Mouse (Mus musculus) bone marrow, adult 2 months (tissue): ENCODE results near the gene Nnmt. TPM values are rescaled to one million over a fixed set of nuclear protein-coding genes. Genes with fewer than 3 reads are reported as not detected.

Source experiments
- H3K27ac ChIP-seq: fragments of 200-500 bp; 2 replicates; pipeline ENCODE4 v1.5.1; 2012; ENCODE audit warnings: low read depth, mild to moderate bottlenecking, control low read depth, inconsistent platforms, low read length; ENCODE audit not compliant: control insufficient read depth, poor library complexity, insufficient read depth
- H3K4me1 ChIP-seq: fragments of 200-500 bp; 2 replicates; pipeline ENCODE4 v1.6.1; 2011; ENCODE audit warnings: low read length; ENCODE audit not compliant: control insufficient read depth, insufficient read depth
- H3K4me3 ChIP-seq: fragments of 200-500 bp; replicated peaks from 2 replicates; pipeline ENCODE3; 2011; ENCODE audit warnings: mild to moderate bottlenecking, low read depth, low read length, control low read depth; ENCODE audit not compliant: control insufficient read depth
- CTCF ChIP-seq: fragments of 200-500 bp; IDR thresholded peaks from 2 replicates; pipeline ENCODE4 v1.5.1; 2011; ENCODE audit warnings: low read length, control low read depth; ENCODE audit not compliant: control insufficient read depth, insufficient read depth
- POLR2A ChIP-seq: fragments of 200-500 bp; IDR thresholded peaks from 2 replicates; pipeline ENCODE4 v1.6.1; 2011; ENCODE audit warnings: low read depth, mild to moderate bottlenecking, control low read depth, low read length, borderline replicate concordance; ENCODE audit not compliant: control insufficient read depth
- WGBS: fragments of 180-500 bp; shearing (Covaris S2); methylation state at CpG from one replicate; pipeline ENCODE4 v1.1.7; 2018; 5-methylcytosine and 5-hydroxymethylcytosine counted together
- polyA plus RNA-seq: library from polyadenylated mRNA; stranded (reverse); fragments of >200 nt; gene quantifications from 2 replicates; pipeline ENCODE4 v1.2.4, GENCODE M21; 2011; ENCODE audit warnings: low replicate concordance; ENCODE audit not compliant: missing spikeins, insufficient read depth, insufficient read length

Gene Nnmt
- polyA plus RNA-seq, 1 experiment = 12.8 TPM

- Histone ChIP-seq H3K27ac (no peak overlapping the region), H3K4me1 (no peaks in the 10 kb centered on the region), H3K4me3 (no peak overlapping the region)
- no peak for TF ChIP-seq POLR2A
- 88% methylated on average over 8 of the region's 8 CpGs for WGBS
Observed at GRCm38 (mm10) chr9:48641636-48642035, 36.7 kb upstream of the Nnmt start.

GRCm38 (mm10) chr9:48640881-48641280 is 35.9 kb upstream of the Nnmt start:
- no peak overlapping the region for H3K4me3 ChIP-seq
- H3K4me1 ChIP-seq = no peaks in the 10 kb centered on the region
- H3K27ac ChIP-seq = no peak overlapping the region
- WGBS = 82% methylated on average over 8 of the region's 8 CpGs
- TF ChIP-seq CTCF (no peak), POLR2A (no peak)

GRCm38 (mm10) chr9:48638176-48638803 is 33.3 kb upstream of the Nnmt start:
- 66% methylated on average over 15 of the region's 15 CpGs for WGBS
- TF ChIP-seq CTCF = no peak
- TF ChIP-seq POLR2A = no peak
- Histone ChIP-seq H3K4me3 (no peak overlapping the region), H3K4me1 (no peaks in the 10 kb centered on the region), H3K27ac (no peak overlapping the region)

GRCm38 (mm10) chr9:48637161-48637560 is 32.2 kb upstream of the Nnmt start:
- no peak overlapping the region for H3K4me3 ChIP-seq
- no peak overlapping the region for H3K27ac ChIP-seq
- 83% methylated on average over 7 of the region's 7 CpGs for WGBS
- H3K4me1 ChIP-seq = no peaks in the 10 kb centered on the region
- no peak for TF ChIP-seq POLR2A

DNA sequence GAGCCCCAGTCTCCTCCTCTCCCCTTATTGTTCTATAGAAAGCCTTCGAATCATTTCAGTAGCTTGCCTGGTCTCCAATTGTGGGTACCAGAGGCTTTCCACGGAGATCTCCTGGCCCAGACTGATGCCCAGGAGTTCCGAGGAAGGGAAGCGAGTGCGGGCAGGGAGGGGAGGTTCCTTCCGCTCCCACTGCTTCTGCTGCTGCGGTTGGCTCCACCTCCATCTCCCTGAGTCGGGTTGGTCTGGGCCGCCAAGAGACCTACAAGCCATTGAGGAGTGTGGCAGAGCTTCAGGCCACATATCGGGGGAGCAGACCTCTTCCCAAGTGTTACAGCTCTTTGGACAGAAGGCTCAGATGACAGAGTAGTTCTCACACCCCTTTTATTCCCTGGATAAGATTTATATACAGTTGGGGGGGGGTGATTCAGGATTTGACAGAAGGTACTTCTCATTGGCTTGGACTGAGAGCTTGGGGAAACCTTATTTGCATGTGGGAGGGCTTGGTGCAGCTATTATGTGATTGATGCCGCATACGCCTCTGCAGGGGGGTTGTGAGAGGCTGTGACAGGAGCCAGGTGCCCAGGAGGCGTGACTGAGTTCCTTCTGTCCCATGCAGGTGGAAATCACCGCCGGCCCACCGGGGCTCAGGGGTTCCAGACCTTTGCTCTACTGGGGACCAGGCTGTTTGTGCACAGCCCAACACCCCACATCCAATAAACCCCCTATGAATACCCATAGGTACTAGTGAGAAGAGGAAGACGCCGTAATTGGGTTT is 30.8 kb upstream of the Nnmt start:
- TF ChIP-seq POLR2A (no peak), CTCF (no peak)
- Histone ChIP-seq H3K4me1 (no peaks in the 10 kb centered on the region), H3K4me3 (no peak overlapping the region), H3K27ac (no peak overlapping the region)
- WGBS = 35% methylated on average over 18 of the region's 18 CpGs

DNA sequence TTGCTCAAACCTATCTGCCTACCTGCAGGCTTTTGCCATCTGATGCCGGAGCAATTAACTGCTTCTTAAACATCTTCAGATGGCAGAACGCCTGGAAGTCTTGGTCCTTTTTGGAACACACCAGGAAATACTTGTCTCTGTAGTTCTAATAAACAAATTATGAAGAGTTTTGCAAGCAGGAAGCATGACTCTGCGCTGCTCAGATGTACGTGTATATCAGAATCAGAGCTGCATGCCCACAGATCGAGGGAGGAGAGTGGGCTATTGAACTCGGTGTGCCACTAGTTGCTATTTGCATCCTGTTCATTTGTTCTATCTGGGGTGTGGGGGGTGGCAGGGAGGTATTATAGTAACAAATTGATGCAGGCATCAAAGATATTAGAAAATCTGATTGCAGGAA is 28.2 kb upstream of the Nnmt start:
- Histone ChIP-seq H3K4me1 (no peaks in the 10 kb centered on the region), H3K27ac (no peak overlapping the region), H3K4me3 (no peak overlapping the region)
- TF ChIP-seq CTCF = no peak
- no peak for TF ChIP-seq POLR2A
- WGBS = 52% methylated on average over 6 of the region's 6 CpGs

DNA sequence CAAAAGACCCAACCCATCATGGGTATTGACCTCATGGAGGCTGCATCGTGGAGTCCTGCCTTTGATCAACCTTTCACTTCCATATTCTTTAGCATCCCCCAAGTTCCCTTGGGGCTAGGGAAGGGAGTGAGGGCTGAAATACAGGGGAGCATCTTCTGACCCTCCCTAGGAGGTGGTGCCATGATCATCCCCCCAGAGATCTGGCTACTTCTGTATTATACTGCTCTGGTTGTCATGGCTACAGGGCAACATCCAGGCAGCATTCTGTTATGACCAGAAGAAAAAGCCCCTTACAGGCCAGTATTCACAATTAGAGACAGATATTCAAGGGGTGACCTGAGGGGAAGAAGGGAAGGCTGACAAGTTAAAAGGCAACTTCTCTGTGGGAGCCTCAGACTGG is 14.3 kb upstream of the Nnmt start:
- TF ChIP-seq CTCF (no peak), POLR2A (no peak)
- 59% methylated on average over 1 of the region's 1 CpGs for whole genome bisulfite sequencing

DNA sequence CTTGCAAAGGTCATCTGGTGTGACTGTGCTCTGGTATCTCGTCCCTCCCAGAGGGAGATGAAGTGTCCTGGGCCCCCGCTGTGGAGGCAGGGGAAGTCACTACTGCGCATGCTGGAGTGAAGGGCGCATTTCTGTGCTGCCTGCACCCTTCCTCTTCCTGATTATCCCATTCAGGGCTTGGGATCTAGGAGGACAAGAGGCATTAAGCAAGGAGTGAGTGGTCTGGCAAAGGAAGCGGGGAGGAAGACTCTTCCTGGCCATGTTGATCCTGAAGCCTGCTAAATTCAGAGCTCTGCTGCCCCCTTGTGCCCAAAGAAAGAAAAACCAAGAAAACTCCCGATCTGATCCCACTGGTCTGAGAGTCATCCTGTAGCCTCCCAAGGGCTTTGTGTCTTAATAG is 13.6 kb upstream of the Nnmt start:
- no peak for TF ChIP-seq POLR2A
- peak; percentile 52 for TF ChIP-seq CTCF
- Histone ChIP-seq H3K4me1 (no peaks in the 10 kb centered on the region), H3K4me3 (no peak overlapping the region), H3K27ac (no peak overlapping the region)
- 39% methylated on average over 6 of the region's 6 CpGs for WGBS

More for the DNA sequence above, 14.3 kb upstream of the Nnmt start:
- Histone ChIP-seq H3K4me1 (no peaks in the 10 kb centered on the region), H3K4me3 (no peak overlapping the region), H3K27ac (no peak overlapping the region)

DNA sequence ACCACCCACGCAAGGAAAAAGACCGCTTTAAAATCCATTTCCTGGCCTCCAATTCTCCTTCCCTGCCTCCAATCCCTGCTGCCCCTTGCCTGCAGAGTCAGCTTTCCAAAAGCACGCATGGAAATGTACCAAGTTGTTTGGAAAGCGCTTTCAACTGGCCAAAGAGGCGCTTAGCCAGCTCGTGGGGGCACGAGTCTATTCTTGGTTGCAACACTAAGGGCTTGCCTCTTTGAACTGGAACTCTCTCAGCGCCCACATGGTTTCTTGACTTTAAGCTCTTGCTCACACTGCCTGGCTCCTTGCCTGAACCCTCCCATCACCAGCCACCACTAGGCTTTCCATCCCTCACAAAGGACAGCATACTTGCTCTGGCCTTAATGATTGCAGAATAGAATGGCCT is 13.2 kb upstream of the Nnmt start:
- H3K4me1 ChIP-seq = no peaks in the 10 kb centered on the region
- H3K27ac ChIP-seq = no peak overlapping the region
- no peak overlapping the region for H3K4me3 ChIP-seq
- no peak for TF ChIP-seq CTCF
- no peak for TF ChIP-seq POLR2A
- 54% methylated on average over 8 of the region's 8 CpGs for WGBS
